Mouse (Mus musculus) ZHBTc4 (cell line): ENCODE measurements around the gene Sgta.
"Not testable (repeated sequence)": the region's sequence is repeated elsewhere in the genome, so short reads cannot be mapped to it uniquely, and the experiment has no call there.

Experiments used
- DNase-seq: peaks from one replicate; pipeline ENCODE4 v3.0.0-alpha.2; 2011; ENCODE audit warnings: low read depth, low spot score

Sgta gene

DNA sequence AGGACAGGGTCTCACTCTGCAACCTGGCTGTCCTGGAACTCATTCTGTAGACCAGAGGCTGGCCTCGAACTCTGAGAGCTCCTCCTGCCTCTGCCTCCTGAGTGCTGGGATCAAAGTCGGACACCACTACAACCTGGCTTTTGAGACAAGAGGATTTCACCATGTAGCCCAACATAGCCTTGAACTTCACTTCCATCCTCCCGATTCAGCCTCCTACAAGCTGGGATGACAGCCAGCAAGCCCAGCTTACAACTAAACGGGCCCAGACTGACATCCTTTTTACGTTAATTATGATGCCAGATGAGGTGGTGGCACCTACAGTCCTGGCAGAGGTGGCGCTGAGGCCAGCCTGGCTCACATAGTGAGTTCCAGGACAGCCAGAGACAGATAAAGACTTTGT lies 1.1 kb downstream of the Sgta start:
- no peak for DNase-seq

DNA sequence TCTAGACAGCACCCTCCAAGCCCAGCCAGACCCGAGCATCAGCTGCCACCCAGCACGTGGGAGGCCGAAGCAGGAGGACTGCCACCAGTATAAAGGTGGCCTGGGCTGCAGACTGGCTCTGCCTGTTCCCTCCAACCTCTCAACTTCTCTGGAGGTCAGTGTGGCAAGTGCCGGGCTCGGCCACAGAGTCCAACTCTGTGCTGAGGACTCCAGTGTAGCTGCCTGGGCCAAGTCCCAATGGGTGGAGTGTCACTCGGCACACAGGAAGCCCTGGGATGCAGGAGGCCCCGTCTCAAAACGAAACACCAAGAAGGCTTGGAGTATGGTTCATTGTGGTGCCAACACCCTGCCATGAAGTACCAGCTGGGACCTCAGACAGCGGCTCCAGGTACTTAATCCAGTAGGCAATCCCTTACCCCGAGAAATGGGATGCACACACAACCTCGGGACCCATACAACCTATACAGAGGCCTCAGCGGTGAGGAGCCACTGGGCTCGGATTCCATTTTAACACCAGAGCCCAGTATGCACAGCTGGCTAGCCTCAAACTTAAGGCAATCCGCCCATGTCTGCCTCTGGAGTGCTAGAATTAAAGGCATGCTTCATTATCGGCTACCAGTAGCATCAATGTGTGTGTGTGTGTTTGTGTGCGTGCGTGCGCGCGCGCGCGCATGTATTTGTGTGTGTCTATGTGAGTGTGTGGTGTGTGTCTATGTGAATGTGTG lies 2.4 kb downstream of the Sgta start:
- no peak for DNase-seq

DNA sequence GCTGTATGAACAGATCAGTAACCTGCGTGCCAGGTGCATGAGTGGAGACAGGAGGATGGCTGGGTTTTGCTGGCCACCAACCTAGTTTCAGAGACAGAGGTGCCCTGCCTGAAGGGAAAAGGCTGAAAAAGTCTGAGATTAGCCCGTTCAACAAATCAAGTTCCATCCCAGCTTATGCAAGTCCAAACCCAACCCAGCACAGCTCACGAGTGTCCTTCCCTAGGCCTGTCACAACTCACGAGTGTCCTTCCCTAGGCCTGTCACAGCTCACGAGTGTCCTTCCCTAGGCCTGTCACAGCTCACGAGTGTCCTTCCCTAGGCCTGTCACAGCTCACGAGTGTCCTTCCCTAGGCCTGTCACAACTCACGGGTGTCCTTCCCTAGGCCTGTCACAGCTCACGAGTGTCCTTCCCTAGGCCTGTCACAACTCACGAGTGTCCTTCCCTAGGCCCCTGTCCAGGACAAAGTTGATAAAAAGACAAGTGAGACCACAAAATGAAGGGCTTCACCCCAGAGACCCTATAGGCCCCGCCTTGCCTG lies 4.1 kb downstream of the Sgta start:
- not testable (repeated sequence) for DNase-seq

DNA sequence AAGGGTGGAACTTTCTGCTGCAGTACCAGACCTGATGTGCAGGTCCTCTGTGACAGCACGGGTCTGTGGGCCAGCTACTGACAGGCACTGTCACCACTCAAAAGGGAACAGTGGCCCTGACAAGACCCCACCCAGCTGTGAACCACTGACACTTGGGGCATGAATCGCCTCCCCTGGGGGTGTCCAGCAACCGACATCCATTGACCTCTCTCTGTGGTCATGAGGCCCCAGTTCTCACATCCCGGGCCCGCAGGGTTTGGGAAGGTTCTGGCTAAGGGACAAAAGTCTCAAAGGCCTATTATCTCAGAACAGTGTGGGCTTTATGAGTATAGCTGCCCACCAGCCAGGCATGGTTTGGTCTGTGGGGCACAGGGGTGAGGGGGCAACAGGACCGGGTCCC lies 4.8 kb downstream of the Sgta start:
- no peak for DNase-seq

DNA sequence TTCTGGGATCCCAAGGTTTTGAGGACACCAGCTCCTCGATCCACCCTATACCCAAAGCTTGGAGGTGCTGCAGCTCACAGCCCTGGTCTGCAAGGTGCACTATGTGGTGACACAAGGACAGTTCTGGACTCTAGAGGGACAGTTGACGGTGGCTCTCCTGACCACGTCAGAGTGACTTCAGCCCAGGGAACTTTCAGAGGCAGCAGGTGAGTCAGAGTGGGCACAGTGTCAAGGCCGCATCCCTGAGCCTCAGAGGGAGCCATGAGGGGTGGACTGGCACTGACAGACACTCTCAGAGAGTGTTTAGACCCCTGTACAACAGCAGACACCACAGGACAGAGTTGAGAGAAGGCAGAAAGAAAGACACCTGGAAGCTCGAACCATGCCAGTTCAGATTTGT lies 7.4 kb downstream of the Sgta start:
- DNase-seq, result no peak

DNA sequence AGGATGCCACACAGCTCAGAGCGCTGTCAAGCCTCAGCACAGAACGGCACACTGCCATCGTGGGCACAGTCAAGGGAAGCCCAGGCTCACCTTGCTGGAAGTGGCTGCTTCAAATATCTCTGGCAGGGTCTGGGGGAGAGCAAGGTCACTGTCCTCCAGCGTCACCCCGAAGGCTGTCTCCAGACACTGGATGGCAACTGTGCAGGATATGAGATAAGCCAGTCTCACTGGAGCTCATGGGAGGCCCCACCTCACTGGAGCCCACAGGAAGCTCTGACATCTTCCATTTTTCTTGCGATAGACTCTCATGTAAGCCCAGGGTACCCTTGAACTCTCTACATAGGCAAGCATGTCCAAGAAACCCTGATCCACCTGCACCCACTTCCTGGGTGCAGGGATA lies 8.8 kb downstream of the Sgta start:
- DNase-seq, result no peak

DNA sequence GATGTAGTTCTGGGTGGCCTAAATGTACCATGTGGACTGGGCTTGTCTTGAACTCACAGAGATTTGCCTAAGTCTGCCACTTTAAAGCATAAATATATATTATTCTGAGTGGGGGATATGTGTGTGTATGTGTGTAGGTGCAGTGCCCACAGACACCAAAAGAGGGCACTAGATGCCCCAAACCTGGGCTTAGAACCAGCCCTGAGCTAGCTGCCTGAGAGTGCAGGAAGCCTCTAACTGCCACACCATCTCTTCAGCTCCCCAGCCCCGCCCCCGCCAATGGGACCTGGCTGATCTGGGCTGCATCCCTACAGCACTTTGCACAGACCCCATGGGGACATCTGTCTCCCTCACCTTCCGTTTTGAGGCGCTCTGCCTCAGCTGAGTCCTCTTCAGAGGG lies 9.3 kb downstream of the Sgta start:
- DNase-seq, result peak; percentile 74

DNA sequence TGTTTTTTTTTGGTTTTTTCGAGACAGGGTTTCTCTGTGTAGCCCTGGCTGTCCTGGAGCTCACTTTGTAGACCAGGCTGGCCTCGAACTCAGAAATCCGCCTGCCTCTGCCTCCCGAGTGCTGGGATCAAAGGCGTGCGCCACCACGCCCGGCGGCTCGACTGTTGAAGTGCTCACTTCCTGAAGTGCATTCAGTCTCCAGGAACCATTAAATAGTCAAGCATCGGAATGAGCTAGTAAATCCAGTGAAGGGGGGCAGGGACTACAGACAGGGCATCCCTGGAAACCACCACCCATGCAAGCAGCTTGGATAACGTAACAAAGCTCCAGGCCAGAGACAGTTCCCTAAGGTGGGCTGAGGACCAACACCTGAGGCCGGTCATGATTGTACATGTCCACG lies 14.7 kb downstream of the Sgta start:
- peak; percentile 75 for DNase-seq

DNA sequence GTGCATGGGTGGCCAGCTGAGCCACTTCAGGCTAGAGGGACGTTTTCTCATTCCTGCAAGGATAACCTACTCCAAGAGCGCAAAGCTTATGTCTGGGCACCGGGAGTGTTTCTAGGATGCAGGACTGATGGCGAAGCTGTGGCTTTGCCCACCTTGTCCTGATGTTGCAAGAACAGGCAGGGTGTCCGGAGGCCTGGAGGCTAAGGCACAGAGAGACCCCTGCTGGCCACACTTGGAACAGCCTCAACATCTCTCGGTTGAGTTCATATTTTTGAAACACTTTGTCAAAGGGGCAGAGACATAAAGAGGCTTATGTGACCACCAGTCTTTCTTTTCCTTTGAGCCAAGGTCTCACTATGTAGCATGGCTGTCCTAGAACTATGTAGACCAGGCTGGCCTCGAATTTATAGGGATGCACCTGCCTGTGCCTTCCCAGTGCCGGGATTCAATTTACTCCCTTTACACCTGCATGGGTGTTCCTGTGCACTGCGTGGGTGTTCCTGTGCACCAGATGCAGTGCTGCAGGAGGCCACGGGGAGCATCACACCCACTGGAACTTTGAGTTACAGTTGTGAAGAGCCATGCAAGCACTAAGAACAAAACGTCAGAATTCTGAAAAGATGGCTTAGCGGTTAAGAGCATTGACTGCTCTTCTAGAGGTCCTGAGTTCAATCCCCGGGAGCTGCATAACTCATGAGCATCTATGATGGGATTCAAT lies 18.4 kb downstream of the Sgta start:
- peak; percentile 82 for DNase-seq

DNA sequence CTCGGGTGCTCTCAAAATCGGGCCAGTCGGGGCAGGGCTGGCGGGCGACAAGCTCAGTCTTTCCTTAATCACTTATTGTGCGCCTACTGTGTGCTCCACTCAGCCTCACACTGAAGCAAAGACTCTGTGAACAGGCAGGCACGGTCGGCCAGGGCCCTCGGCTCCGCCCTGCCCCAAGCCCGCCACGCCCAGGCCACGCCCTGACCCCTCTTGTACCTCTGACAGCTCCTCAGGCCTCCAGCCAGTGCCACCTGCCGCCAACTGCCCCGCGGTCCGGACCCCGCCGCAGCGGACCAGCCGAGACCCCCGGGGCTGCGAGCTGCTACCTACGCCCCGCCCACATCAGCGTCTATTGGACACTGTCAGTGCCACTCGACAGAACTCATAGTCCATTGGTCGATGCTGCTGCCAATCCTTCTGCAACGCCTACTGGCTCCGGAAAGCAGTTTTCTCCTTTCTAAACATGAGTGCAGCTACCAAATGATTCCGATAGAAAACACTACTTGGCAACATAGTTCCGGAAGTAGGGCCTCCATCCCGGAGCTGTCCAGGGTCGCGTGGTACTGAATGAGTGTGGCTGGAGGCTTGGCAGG lies 22.9 kb downstream of the Sgta start, which contains the start of gene Slc39a3:
Slc39a3 (minus strand) TSS at position 439 of the 593 bp plus-strand sequence.
- peak; percentile 100 for DNase-seq

DNA sequence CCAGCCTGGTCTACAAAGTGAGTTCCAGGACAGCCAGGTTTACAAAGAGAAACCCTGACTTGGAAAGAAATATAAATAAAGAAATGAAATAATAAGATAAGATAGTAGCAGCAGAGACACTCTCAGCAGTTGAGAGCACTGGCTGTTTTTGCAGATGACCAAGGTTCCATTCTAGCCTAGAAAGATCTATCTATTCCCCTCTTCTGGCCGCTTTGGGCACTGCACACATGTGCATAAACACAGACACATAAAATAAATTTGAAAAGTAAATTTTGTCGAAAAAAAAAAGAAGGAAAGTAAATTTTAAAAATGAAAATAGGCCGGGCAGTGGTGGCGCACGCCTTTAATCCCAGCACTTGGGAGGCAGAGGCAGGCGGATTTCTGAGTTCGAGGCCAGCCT lies 23.7 kb downstream of the Sgta start:
- DNase-seq, result peak; percentile 55

DNA sequence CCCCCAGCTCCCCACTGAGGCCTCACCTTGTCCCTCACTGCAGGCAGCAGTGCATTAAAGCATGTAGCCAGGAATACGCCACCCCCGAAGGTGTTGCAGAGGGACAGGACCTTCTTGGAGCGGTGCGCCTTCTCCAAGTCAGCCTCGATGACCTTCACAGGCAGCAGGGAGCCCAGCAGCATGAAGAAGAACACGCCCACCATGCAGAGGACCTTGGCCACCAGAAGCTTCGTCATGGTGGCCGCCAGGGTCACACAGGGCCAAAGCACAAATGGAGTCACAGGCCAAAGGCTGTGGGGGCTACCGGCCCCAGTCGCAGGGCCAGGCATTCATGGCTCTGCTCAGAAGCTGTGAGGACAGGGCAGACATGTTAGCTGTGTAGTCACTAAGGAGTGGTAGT lies 26.4 kb downstream of the Sgta start:
- no peak for DNase-seq

DNA sequence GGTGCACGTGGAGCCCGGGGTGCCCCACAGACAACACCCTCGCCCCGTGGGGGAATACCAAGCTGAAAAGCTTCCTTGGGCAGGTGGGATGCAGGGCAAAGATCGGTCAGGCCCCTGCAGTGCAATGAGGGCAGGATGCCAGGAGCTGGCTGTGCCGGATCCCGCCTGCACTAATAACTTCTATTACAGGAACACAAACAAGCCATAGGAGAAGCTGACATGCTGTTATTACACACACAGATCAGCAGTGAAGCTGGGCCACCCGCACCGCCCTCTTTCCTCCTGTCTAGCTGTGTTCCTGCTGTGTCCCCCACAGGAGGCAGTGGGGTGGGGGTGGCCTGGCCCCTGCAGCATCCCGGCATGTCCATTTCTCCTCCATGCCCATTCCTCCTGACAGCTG lies 30.9 kb downstream of the Sgta start:
- DNase-seq, result no peak

DNA sequence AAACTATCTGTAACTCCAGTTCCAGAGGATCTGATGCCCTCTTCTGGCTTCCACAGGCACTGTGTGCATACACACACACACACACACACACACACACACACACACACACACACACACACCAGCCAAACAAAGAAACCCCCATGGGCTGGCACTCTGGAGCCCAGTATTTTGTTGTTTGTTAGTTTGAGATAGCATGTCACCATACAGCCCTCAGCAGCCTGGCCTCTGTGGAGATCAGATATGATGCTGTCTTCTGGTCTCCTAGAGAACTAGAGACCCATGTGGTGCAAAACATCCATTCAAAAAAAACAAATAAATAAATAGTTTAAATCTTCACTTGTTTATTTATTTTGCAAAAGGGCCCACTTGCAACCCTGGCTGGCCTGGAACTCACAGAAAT lies 31.8 kb downstream of the Sgta start:
- no peak for DNase-seq

DNA sequence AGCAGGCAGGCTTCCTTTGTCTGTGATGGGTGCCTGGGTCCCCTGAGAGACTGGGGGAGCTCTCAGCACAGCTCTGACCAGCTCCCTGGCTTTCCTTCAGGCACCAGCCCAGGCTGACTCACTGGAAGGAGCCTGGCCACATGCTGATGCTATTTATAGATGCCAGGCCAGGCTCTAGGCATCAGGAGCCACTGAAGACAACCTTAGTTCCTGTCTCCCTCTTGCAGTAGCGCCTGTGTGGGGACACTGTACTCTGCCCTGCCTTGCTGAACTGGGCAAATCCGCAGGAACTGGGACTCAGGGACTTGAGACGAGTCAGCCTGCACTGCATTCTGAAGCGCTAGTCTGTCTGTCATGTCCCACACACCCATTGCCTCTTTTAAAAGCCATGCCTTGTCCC lies 32.6 kb downstream of the Sgta start:
- no peak for DNase-seq

DNA sequence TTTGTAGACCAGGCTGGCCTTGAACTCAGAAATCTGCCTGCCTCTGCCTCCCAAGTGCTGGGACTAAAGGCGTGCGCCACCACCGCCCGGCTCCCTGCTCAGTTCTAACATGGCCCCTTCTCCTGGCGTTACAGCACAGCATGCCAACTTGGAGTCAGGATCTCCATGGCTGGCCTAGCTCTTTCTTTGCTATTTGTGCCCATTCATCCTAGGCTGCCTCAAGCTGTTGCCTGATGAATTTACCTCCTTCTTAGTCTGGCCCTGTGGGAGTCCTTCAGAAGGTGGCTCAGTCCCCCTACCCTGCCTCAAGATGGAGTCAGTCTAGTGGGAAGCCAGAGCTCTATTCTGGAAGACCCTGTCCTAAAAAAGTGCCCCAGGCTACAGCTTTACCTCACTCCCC lies 33.1 kb downstream of the Sgta start:
- DNase-seq, result no peak

DNA sequence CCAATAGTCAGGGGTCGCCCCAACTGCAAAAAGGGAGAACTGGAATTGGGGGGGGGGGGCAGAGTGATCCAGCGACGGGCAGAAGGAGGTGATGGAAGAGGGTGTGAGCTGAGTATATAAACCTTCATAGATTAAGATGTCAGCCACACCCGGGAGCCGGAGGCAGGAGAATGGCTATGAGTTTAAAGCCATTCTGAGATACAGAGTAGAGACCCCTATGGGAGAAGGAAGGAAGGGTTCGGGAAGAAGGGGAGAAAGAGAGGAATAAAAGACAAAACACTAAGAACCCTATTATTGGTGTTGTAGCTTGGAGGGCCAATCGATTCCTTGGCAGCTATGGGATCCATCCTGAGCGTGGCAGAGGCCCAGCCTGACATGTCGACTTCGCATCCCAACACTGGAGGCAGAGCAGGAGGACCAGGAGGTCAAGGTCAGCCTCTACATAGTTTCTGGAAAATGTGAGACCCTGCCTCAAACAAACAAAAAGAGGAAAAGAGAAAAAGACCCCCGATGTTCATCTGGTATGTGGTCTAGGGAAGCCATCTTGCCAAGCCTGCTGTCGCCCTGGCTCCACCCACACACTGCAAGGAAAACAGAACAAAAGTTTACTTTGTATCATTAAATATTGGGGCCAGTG lies 34.2 kb downstream of the Sgta start, which contains the start of gene Diras1:
Diras1 (minus strand) TSS at position 24 of the 637 bp plus-strand sequence.
- DNase-seq, result no peak

DNA sequence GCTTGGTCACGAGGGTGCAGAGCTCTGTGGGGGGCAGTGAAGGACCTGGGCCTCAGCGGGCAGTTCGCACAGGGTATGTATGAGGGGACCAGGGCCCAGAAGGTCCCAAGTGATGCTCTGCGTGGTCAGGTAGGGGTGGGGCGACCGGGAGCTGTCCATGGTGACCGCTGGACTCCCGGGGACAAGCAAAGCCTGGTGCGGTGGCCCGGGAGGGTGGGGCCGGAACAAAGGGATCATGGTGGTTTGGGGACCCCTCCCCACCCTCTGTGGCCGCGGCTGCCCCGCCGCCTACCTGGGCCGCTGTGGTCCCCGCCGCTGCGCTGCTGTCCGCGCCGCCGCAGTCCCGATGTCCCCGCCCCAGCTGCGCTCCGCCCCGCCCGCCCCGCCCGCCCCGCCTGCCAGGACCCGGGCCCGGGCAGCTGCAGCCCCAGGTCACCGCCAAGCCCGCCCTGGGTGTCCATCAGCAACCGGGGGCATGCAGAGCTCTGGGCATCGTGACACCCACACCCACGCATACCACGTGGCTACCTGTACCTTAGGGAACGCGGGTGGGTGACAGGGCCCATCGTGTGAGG lies 34.8 kb downstream of the Sgta start:
- DNase-seq, result no peak

DNA sequence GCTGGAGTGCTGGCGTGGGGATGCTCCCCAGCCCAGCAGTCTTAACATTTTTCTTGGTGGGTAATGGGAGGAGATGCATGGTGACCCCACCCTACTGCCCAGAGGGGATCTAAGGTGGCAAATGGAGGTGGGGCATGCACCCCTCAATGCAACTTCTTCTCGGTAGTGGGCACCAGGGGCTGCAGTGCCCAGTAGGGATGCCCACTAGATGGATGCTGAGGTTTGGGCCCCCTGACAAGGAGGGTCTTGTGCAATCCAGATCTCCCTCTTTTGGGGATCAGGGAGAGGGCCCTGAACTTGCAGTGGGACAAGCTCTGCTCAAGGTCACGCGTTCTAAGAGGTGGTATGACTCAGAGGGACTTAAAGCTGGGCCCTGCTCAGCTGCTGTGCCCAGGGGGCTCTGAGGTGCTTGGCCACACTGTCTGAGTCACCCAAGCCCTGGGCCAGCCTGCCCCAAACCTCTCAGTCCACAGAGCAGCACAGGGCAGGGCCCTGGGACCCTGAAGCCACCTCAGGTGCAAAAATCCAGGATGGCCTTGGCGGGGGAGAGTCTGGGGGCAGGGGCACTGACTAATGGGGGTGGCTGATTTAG lies 35.5 kb downstream of the Sgta start:
- no peak for DNase-seq

DNA sequence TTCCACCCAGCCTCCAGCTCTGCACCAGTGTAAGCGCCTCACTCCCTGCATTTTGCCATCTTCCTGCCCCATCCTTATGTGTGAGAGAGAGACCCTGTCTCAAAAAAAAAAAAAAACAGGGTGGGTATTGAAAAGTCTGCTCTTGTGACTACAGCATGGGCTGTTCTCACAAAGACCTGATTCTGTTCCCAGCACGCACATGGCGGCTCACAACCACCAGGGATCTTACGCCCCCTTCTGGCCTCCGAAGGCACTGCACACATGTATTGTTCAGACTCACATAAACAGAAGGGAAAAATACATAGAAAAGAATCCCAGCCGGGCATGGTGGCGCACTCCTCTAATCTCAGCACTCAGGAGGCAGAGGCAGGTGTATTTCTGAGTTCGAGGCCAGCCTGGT lies 37.2 kb downstream of the Sgta start:
- DNase-seq, result peak; percentile 93

DNA sequence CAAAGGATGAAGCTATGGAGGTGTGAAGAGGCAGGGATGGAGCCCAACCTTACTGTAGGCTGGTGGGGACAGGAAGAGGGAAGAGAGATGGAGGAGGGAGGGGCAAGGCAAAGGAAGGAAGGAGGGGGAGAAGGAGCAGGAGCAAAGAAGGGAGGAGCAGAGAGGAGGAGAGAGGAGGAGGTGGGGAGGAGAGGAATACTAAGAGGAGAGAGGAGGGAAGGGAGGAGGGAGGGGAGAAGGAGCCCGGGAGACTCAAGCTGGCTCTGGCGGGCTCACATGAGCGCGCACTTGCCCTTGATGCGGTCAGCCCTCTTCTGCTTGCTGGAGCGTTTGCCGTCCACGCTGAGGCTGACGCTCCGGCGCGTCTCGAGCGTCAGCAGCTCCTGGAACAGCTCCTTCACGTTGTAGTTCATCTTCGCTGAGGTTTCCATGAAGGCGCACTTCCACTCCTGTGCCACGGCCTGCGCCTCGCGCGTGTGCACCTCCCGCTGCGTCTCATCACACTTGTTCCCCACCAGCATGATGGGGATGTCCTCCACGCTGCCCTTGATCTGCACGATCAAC lies 38.4 kb downstream of the Sgta start:
- peak; percentile 39 for DNase-seq
